Mouse (Mus musculus) forebrain, embryonic 14.5 days (tissue): ENCODE measurements around the gene Rpn2. TPM values are rescaled to one million over a fixed set of nuclear protein-coding genes. Genes with fewer than 3 reads are reported as not detected.
A peak's percentile ranks its signal among the peaks of the same experiment; 100 is the strongest.

Experiments
- ATAC-seq: fragments of 200-750 bp; cut with Nextera tagmentation; 2 replicates; pipeline ENCODE4 v1.8.0; 2017; ENCODE audit warnings: mild to moderate bottlenecking, moderate library complexity
- DNase-seq: peaks from one replicate; pipeline ENCODE4 v3.0.0-alpha.2; 2015; ENCODE audit warnings: low spot score
- H3K27ac ChIP-seq: fragments of 300-500 bp; sonication (generic); 2 replicates; pipeline ENCODE4 v1.5.1; 2014; ENCODE audit warnings: low read depth, mild to moderate bottlenecking, control low read depth, low read length, moderate library complexity
- H3K27me3 ChIP-seq: fragments of 300-500 bp; sonication (generic); replicated peaks from 2 replicates; pipeline ENCODE4 v1.6.1; 2014; ENCODE audit warnings: low read length, control low read depth, mixed read lengths; ENCODE audit not compliant: control insufficient read depth, insufficient read depth
- H3K36me3 ChIP-seq: fragments of 300-500 bp; sonication (generic); 2 replicates; pipeline ENCODE4 v1.6.1; 2014; ENCODE audit warnings: low read length, control low read depth; ENCODE audit not compliant: control insufficient read depth, insufficient read depth
- H3K4me1 ChIP-seq: fragments of 300-500 bp; sonication (generic); 2 replicates; pipeline ENCODE4 v1.6.1; 2014; ENCODE audit warnings: antibody characterized with exemption, low read length, control low read depth; ENCODE audit not compliant: control insufficient read depth, insufficient read depth
- H3K4me2 ChIP-seq: fragments of 300-500 bp; sonication (generic); 2 replicates; pipeline ENCODE4 v1.6.1; 2014; ENCODE audit warnings: mild to moderate bottlenecking, control low read depth, low read length
- H3K4me3 ChIP-seq: fragments of 300-500 bp; sonication (generic); 2 replicates; pipeline ENCODE4 v1.5.1; 2014; ENCODE audit warnings: low read depth, low read length, control low read depth
- H3K9ac ChIP-seq: fragments of 300-500 bp; sonication (generic); 2 replicates; pipeline ENCODE4 v1.6.1; 2014; ENCODE audit warnings: mild to moderate bottlenecking, low read length, control low read depth, moderate library complexity
- H3K9me3 ChIP-seq: fragments of 300-500 bp; sonication (generic); replicated peaks from 2 replicates; pipeline ENCODE4 v1.6.1; 2016; ENCODE audit warnings: low read length, control low read depth, mixed read lengths; ENCODE audit not compliant: control insufficient read depth
- WGBS: fragments of 180-500 bp; shearing (Covaris S2); extraction: QIAGEN DNeasy Blood & Tissue Kit; methylation state at CpG from one replicate; pipeline ENCODE4 v1.1.7; 2014; 5-methylcytosine and 5-hydroxymethylcytosine counted together
- polyA plus RNA-seq: library from polyadenylated mRNA; unstranded; fragments of >200 nt; fragmentation: Nextera tagmentation; extraction: Ambion mirVana; gene quantifications from 2 replicates; pipeline ENCODE4 v1.2.1, GENCODE M21; 2014

Gene Rpn2
- polyA plus RNA-seq, 1 experiment from 2014 or later, result 163 TPM

DNA sequence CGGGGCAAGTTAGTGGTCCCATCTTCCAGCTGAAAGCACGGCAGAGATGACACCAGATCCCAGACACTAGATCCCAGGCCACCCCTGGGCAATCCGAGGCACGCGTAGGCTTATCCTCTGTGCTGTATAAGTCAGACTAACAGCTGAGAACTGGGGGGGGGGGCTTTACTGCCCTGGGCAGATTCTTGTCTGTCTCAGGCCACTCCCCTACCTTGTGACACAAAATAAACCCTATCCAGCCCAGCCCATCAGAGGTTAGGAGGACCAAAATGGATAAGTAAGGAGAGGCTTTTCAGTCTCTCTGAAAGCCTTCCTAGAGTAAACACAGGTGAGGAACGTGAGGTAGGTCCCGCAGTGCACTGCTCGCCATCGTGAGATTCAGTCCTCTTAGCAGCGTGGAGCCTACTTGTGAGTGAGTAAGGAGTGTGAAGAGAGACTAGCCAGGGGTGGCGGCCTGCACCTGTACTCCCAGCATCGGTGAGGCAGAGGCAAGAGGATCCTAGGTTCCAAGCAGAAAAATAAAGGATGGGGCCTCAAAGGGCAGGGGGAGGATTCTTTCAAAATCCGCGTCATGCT lies 37.6 kb downstream of the Rpn2 start:
- Histone ChIP-seq H3K27me3 (no peaks in the 10 kb centered on the region), H3K9ac (no peak overlapping the region), H3K27ac (0 out of 2 replicates have a peak overlapping the region, but pooled peaks have one; percentile 48), H3K4me2 (no peak overlapping the region), H3K4me1 (peaks cover 9% of the 10 kb centered on the region), H3K36me3 (peaks cover 87% of the 10 kb centered on the region), H3K4me3 (no peak overlapping the region), H3K9me3 (no peaks in the 10 kb centered on the region)
- WGBS, result 86% methylated on average over 14 of the region's 14 CpGs
- DNase-seq (no peak), ATAC-seq (no peak)

DNA sequence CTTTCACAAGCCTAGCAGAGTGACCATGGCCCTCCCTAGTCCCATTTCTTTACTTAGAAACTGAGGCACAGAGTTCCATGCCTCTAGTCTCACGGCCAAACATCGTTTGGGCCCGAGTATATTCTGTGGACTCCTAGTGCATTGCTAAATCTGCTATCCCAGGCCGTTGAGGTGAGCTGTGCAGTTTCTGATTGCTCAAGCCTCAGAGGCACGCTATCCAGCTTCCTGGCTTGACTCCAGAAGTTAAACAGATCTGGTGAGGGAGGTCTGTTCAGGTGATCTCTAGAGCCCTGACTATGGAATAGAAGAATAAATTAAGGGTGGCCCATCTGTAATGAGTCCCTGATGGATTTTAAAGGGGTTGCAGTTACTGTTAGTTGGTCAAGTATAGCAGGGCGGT lies 38.4 kb downstream of the Rpn2 start:
- ATAC-seq, result no peak
- H3K27ac ChIP-seq, result no peak overlapping the region; the same call in 1 of the 2 replicates
- H3K9ac ChIP-seq, result no peak overlapping the region
- peaks cover 12% of the 10 kb centered on the region for H3K4me1 ChIP-seq
- no peaks in the 10 kb centered on the region for H3K27me3 ChIP-seq
- 86% methylated on average over 6 of the region's 6 CpGs for WGBS
- H3K4me2 ChIP-seq, result no peak overlapping the region
- H3K4me3 ChIP-seq, result no peak overlapping the region
- peaks cover 88% of the 10 kb centered on the region for H3K36me3 ChIP-seq
- DNase-seq, result no peak
- no peaks in the 10 kb centered on the region for H3K9me3 ChIP-seq

DNA sequence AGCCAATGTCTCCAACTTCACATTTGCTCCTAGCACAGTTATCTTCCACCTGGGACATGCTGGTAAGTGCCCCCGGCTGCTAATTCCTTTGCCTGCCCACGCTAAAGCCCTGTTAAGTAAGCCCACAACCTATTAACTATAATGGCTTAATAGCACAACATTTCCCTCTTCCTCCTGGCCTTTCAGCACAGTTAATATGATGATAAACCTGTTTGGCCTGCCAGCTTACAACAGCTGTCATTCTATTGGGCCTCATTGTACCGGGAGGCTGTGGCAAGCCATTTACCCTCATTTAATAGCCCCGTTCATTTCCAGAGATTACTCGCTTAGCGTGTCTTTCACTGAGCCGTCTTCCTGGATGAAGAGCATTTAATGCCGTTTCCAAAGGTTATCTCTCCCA lies 41.3 kb downstream of the Rpn2 start:
- ATAC-seq, result no peak
- Histone ChIP-seq H3K27me3 (no peaks in the 10 kb centered on the region), H3K4me1 (peaks cover 13% of the 10 kb centered on the region), H3K36me3 (peaks cover 88% of the 10 kb centered on the region), H3K4me2 (no peak overlapping the region), H3K9ac (no peak overlapping the region), H3K27ac (no peak overlapping the region), H3K4me3 (no peak overlapping the region), H3K9me3 (no peaks in the 10 kb centered on the region)
- 40% methylated on average over 8 of the region's 8 CpGs for WGBS
- no peak for DNase-seq

DNA sequence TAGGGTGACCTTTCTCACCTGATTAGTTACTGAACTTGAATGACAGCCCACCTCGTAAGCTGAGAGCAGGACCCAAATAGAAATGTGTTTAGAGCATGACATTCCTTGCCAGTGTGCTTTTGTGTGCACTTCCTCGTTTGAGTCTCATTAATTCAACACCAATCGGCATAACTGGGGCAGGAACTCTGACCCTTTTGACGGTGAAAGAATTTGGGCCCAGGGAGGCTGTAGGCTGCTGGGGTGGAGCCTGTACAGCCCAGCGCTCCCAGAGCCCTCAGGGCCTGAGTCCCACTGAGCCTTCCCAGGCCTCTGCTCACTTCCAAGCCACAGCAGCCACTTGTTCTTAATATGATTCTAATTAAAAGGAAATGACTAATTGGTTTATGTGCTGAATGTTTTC lies 42.1 kb downstream of the Rpn2 start:
- no peak for DNase-seq
- Histone ChIP-seq H3K36me3 (peaks cover 89% of the 10 kb centered on the region), H3K27ac (peak overlapping the region; percentile 22; the same call in 1 of the 2 replicates), H3K27me3 (no peaks in the 10 kb centered on the region), H3K9ac (no peak overlapping the region), H3K4me2 (no peak overlapping the region), H3K4me1 (peaks cover 12% of the 10 kb centered on the region), H3K4me3 (no peak overlapping the region), H3K9me3 (no peaks in the 10 kb centered on the region)
- ATAC-seq, result no peak
- WGBS, result 11% methylated on average over 5 of the region's 5 CpGs

DNA sequence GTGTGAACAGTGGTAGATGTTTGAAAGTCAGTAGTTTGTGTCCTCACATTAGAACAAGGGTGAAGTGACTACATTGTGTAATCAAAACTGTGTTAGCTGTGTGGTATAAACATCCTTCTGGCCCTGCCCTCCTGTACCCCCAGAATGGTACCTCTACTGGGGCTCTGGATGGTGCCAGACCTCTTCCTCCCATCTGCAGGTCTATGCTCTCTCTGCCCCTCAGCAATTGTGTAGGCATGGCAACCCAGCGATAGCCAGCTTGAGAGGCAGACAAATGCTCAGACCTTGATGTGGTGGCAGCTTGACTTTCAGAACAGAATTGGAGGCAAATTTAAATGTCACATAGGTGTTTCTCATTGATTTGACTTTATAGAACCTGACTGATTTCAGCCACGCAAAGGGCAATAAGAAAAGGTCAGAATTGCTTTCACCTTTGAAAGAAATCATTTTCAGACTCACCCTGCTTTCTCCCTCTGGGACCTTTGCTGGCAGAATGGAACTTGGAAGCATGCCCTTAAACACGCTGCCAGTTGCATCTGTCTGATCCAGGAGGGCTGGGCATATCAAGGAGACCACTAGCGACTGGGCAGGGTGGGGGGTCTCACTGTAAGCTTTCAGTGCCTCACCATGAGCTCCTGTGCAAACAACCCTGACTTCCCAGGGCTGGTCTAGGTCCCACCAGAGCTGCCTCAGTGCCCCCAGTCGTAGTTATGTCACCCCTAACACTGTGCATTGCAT lies 43.4 kb downstream of the Rpn2 start:
- H3K36me3 ChIP-seq, result peaks cover 90% of the 10 kb centered on the region
- DNase-seq (peak; percentile 47), ATAC-seq (peak; percentile 56)
- H3K9me3 ChIP-seq, result no peaks in the 10 kb centered on the region
- 53% methylated on average over 5 of the region's 5 CpGs for WGBS
- no peak overlapping the region for H3K4me2 ChIP-seq
- H3K27ac ChIP-seq, result peak overlapping the region; percentile 59
- H3K4me3 ChIP-seq, result no peak overlapping the region
- H3K27me3 ChIP-seq, result no peaks in the 10 kb centered on the region
- H3K9ac ChIP-seq, result no peak overlapping the region
- H3K4me1 ChIP-seq, result peaks cover 8% of the 10 kb centered on the region

DNA sequence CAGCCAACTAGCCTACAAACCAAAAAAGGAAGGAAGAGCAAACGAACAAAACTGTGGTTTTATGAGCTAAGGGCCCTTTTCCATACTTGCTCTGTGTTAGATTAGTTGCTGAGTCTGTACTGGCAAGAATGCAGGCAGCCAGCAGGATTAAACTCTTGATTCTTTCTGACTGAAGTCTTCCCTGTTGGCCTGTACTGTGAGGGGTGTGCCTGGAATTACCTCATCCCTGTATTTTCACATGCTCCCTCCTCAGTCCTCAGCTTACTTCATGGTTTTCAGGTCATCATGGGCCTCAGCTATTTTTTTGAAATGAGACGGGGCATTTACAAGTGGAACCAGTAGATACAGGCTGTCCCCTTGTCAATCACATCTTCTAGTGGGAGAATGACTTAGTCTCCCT lies 46.4 kb downstream of the Rpn2 start:
- Histone ChIP-seq H3K4me1 (peaks cover 24% of the 10 kb centered on the region), H3K27me3 (no peaks in the 10 kb centered on the region), H3K9me3 (no peaks in the 10 kb centered on the region), H3K4me2 (no peak overlapping the region), H3K4me3 (no peak overlapping the region), H3K27ac (no peak overlapping the region), H3K9ac (no peak overlapping the region), H3K36me3 (peaks cover 71% of the 10 kb centered on the region)
- ATAC-seq, result no peak
- 59% methylated on average over 2 of the region's 2 CpGs for WGBS
- DNase-seq, result no peak

DNA sequence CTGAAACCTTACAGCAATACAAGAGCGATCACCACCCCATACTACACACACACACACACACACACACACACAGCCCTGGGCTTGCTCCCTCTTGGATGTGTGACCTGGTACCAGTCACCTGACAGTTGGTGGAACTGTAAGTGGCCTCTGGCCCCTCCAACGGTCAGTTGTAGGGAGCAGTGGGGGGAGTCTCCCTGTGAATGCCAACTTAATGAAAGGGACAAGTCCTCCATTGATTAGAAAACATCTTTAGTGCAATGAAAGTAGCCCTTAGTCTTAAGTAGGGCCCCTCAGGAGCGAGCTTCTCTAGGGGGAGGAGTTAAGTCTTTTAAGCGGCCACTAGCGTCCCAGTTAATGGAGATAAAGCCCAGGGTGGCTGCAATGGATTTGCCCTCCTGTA lies 49.3 kb downstream of the Rpn2 start:
- peaks cover 46% of the 10 kb centered on the region for H3K36me3 ChIP-seq
- peaks cover 18% of the 10 kb centered on the region for H3K4me1 ChIP-seq
- no peak overlapping the region for H3K4me3 ChIP-seq
- peak overlapping the region; percentile 82 for H3K27ac ChIP-seq
- DNase-seq, result no peak
- no peaks in the 10 kb centered on the region for H3K27me3 ChIP-seq
- no peaks in the 10 kb centered on the region for H3K9me3 ChIP-seq
- peak; percentile 58 for ATAC-seq
- 10% methylated on average over 5 of the region's 5 CpGs for WGBS
- H3K9ac ChIP-seq, result no peak overlapping the region
- H3K4me2 ChIP-seq, result no peak overlapping the region

DNA sequence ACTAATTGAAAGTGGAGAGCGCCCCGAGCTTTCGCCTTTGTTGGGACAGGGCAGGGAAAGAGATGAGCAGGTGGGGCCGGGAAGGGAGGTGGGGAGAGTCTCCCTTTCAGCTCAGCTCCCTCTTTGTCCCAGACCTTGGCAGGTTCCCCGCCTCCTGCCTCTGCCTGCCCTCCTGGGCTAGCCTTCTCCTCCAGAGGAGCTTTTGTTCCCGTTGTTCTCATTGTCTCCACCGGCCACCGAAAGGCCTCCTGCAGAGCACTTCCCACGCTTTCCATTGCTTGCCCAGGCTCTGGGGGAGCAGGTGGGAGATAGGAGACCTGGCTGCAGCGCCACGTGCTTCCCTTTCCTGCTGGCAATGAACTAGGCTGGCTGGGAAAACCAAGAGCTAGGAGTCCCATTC lies 49.8 kb downstream of the Rpn2 start:
- Histone ChIP-seq H3K4me1 (peaks cover 18% of the 10 kb centered on the region), H3K9ac (no peak overlapping the region; the same call in 1 of the 2 replicates), H3K36me3 (peaks cover 41% of the 10 kb centered on the region), H3K9me3 (no peaks in the 10 kb centered on the region), H3K27me3 (no peaks in the 10 kb centered on the region), H3K4me2 (no peak overlapping the region), H3K27ac (peak overlapping the region; percentile 82), H3K4me3 (no peak overlapping the region)
- WGBS, result 3% methylated on average over 11 of the region's 11 CpGs
- ATAC-seq (peak; percentile 79), DNase-seq (peak; percentile 81)

DNA sequence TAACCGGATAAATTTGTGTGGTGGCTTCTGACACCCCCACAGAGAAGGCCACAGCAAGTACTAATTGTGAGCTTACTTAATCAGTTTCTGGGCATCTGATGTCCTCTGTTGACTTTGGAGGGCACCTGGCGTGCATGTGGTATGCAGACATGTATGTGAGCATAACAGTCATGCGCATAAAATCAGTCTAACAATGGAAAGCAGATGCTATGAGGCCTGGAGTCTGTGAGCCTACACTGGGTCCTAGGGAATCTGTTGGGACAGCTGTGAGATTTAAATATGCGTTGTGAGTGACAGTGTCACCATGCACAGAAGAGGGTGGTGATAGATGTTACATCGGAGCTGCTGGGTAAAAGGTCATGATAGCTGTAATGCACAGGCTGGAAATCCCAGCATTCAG lies 53.2 kb downstream of the Rpn2 start:
- no peak overlapping the region for H3K4me2 ChIP-seq
- no peaks in the 10 kb centered on the region for H3K27me3 ChIP-seq
- H3K9ac ChIP-seq, result peak overlapping the region; percentile 13; the same call in 1 of the 2 replicates
- DNase-seq (peak; percentile 48), ATAC-seq (no peak)
- H3K4me3 ChIP-seq, result no peak overlapping the region
- 73% methylated on average over 5 of the region's 5 CpGs for WGBS
- H3K4me1 ChIP-seq, result peaks cover 18% of the 10 kb centered on the region
- peak overlapping the region; percentile 36; the same call in 1 of the 2 replicates for H3K27ac ChIP-seq
- no peaks in the 10 kb centered on the region for H3K9me3 ChIP-seq
- H3K36me3 ChIP-seq, result peaks cover 7% of the 10 kb centered on the region
